Mouse (Mus musculus): ENCODE data around the gene Smarcd1. TPM values are rescaled to one million over a fixed set of nuclear protein-coding genes. Genes with fewer than 3 reads are reported as not detected.

The Smarcd1 gene
- total and polyA plus RNA-seq, 2 experiments from 2014 or later, result 89.4 to 91.2 TPM

DNA sequence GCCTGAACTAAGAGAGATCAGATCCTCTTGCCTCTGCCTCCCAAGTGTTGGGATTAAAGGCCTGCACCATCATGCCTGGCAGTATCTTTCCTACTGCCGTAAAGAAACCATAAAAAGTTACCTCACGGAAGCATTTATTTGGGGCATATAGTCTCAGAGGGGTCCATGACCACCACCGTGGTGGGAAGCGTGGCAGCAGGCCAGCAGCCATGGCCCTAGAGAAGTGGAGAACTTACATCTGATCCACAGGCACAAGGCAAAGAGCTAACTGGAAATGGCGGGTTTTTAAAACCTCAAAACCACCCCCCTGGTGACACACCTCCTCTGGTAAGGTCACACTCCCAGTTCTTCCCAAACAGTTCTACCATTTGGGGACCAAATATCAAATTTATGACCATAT lies 26.3 kb downstream of the Smarcd1 start:
- H3K9me3 ChIP-seq (ENCODE audit: low read length), result no peaks in the 10 kb centered on the region
- 94% methylated on average over 5 of the region's 5 CpGs for WGBS
- no peak for TF ChIP-seq CTCF (IDR thresholded peaks at IDR 0.05; ENCODE audit: low read depth)
- H3K27me3 ChIP-seq (ENCODE audit: insufficient read depth, low read length), result no peaks in the 10 kb centered on the region
- no peak overlapping the region for H3K4me2 ChIP-seq (ENCODE audit: low read depth, low read length)
- peaks cover 18% of the 10 kb centered on the region for H3K4me1 ChIP-seq (ENCODE audit: insufficient read depth, low read length)
- ATAC-seq, result no peak
- no peak for DNase-seq (ENCODE audit: low spot score)
- H3K4me3 ChIP-seq (ENCODE audit: low read length), result no peak overlapping the region
- H3K9ac ChIP-seq (replicated peaks; ENCODE audit: low read length), result no peak overlapping the region
- H3K36me3 ChIP-seq (ENCODE audit: insufficient read depth, low read length), result 0 out of 2 replicates have a peak, but pooled peaks cover 5% of the 10 kb centered on the region
- no peak overlapping the region for H3K27ac ChIP-seq

- peak; percentile 25; the same call in 1 of the 2 replicates for TF ChIP-seq CTCF (IDR thresholded peaks at IDR 0.05; ENCODE audit: low read depth)
- H3K9ac ChIP-seq (replicated peaks; ENCODE audit: low read length), result no peak overlapping the region
- WGBS, result 95% methylated on average over 3 of the region's 4 CpGs
- H3K9me3 ChIP-seq (ENCODE audit: low read length), result no peaks in the 10 kb centered on the region
- H3K4me2 ChIP-seq (ENCODE audit: low read depth, low read length), result no peak overlapping the region
- no peaks in the 10 kb centered on the region for H3K27me3 ChIP-seq (ENCODE audit: insufficient read depth, low read length)
- H3K27ac ChIP-seq, result no peak overlapping the region
- 0 out of 2 replicates have a peak, but pooled peaks cover 7% of the 10 kb centered on the region for H3K36me3 ChIP-seq (ENCODE audit: insufficient read depth, low read length)
- no peak for DNase-seq (ENCODE audit: low spot score)
- no peak overlapping the region for H3K4me3 ChIP-seq (ENCODE audit: low read length)
- no peak for ATAC-seq
- H3K4me1 ChIP-seq (ENCODE audit: insufficient read depth, low read length), result peaks cover 9% of the 10 kb centered on the region
These were observed 27.3 kb downstream of the Smarcd1 start for GRCm38 (mm10) chr15:99729056-99729783.

GRCm38 (mm10) chr15:99731167-99731566 lies 29.2 kb downstream of the Smarcd1 start:
- Histone ChIP-seq H3K4me1 (ENCODE audit: insufficient read depth, low read length) (peaks cover 5% of the 10 kb centered on the region; the same call in 1 of the 2 replicates), H3K4me2 (ENCODE audit: low read depth, low read length) (no peak overlapping the region), H3K9ac (replicated peaks; ENCODE audit: low read length) (no peak overlapping the region), H3K4me3 (ENCODE audit: low read length) (no peak overlapping the region), H3K9me3 (ENCODE audit: low read length) (no peaks in the 10 kb centered on the region), H3K27me3 (ENCODE audit: insufficient read depth, low read length) (no peaks in the 10 kb centered on the region), H3K36me3 (ENCODE audit: insufficient read depth, low read length) (peaks cover 18% of the 10 kb centered on the region), H3K27ac (no peak overlapping the region)
- TF ChIP-seq CTCF (IDR thresholded peaks at IDR 0.05; ENCODE audit: low read depth), result no peak
- ATAC-seq (no peak), DNase-seq (ENCODE audit: low spot score) (no peak)
- 97% methylated on average over 2 of the region's 2 CpGs for WGBS

DNA sequence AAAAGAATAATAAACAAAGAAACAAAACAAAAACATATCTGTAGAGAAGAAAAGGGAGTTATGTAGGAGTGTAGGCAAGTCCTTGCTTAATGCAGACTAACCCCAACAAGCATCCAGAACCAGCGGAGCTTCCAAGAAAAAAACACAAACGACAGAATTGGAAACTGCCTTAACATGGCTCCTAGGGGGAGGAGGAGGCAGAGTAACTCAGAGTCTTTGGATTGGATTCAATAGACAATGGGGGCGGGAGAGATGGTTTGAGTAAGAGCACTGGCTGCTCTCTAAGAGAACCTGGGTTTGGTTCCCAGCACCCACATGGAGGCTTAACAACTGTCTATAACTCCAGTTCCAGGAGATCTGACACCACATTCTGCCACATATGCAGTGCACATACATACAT lies 29.7 kb downstream of the Smarcd1 start:
- no peak for DNase-seq (ENCODE audit: low spot score)
- 93% methylated on average over 3 of the region's 3 CpGs for WGBS
- Histone ChIP-seq H3K4me1 (ENCODE audit: insufficient read depth, low read length) (peaks cover under 1% of the 10 kb centered on the region; the same call in 1 of the 2 replicates), H3K9ac (replicated peaks; ENCODE audit: low read length) (no peak overlapping the region), H3K4me2 (ENCODE audit: low read depth, low read length) (no peak overlapping the region), H3K4me3 (ENCODE audit: low read length) (no peak overlapping the region), H3K27me3 (ENCODE audit: insufficient read depth, low read length) (no peaks in the 10 kb centered on the region), H3K9me3 (ENCODE audit: low read length) (no peaks in the 10 kb centered on the region), H3K27ac (no peak overlapping the region), H3K36me3 (ENCODE audit: insufficient read depth, low read length) (peaks cover 23% of the 10 kb centered on the region)
- ATAC-seq, result no peak
- no peak for TF ChIP-seq CTCF (IDR thresholded peaks at IDR 0.05; ENCODE audit: low read depth)

DNA sequence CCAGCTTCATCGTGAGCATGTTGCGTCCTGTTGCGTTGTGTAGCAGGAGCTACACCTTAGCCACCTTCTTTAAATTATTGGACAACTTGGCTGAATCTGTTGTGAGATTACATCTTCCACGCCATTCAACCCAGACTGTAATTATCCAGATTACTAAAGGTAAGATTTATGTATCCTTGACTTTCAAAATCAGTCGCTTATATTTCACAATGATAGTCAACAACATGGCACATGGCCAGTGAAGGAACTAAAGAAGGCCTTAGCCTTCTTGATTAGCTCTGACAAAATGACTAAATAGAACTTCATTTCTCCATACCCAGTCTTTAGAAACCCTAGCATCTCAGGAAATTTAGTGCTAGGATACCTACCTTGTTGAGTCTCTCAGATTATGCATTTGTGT lies 31.3 kb downstream of the Smarcd1 start:
- Histone ChIP-seq H3K36me3 (ENCODE audit: insufficient read depth, low read length) (peaks cover 28% of the 10 kb centered on the region), H3K27ac (no peak overlapping the region)
- no peak for TF ChIP-seq CTCF (IDR thresholded peaks at IDR 0.05; ENCODE audit: low read depth)

GRCm38 (mm10) chr15:99735631-99736030 lies 33.7 kb downstream of the Smarcd1 start:
- no peaks in the 10 kb centered on the region for H3K9me3 ChIP-seq (ENCODE audit: low read length)
- H3K4me3 ChIP-seq (ENCODE audit: low read length), result no peak overlapping the region
- no peak for TF ChIP-seq CTCF (IDR thresholded peaks at IDR 0.05; ENCODE audit: low read depth)
- 90% methylated on average over 2 of the region's 2 CpGs for WGBS
- H3K27ac ChIP-seq, result no peak overlapping the region
- H3K4me1 ChIP-seq (ENCODE audit: insufficient read depth, low read length), result no peaks in the 10 kb centered on the region
- H3K36me3 ChIP-seq (ENCODE audit: insufficient read depth, low read length), result peaks cover 49% of the 10 kb centered on the region
- DNase-seq (ENCODE audit: low spot score), result no peak
- H3K9ac ChIP-seq (replicated peaks; ENCODE audit: low read length), result no peak overlapping the region
- no peaks in the 10 kb centered on the region for H3K27me3 ChIP-seq (ENCODE audit: insufficient read depth, low read length)
- H3K4me2 ChIP-seq (ENCODE audit: low read depth, low read length), result no peak overlapping the region
- no peak for ATAC-seq

More for the DNA sequence above, 31.3 kb downstream of the Smarcd1 start:
- ATAC-seq (no peak), DNase-seq (ENCODE audit: low spot score) (no peak)
- WGBS, result 95% methylated on average over 5 of the region's 5 CpGs
- H3K4me3 ChIP-seq (ENCODE audit: low read length), result no peak overlapping the region
- no peaks in the 10 kb centered on the region for H3K4me1 ChIP-seq (ENCODE audit: insufficient read depth, low read length)
- no peak overlapping the region for H3K9ac ChIP-seq (replicated peaks; ENCODE audit: low read length)
- no peak overlapping the region for H3K4me2 ChIP-seq (ENCODE audit: low read depth, low read length)
- no peaks in the 10 kb centered on the region for H3K27me3 ChIP-seq (ENCODE audit: insufficient read depth, low read length)
- no peaks in the 10 kb centered on the region for H3K9me3 ChIP-seq (ENCODE audit: low read length)

DNA sequence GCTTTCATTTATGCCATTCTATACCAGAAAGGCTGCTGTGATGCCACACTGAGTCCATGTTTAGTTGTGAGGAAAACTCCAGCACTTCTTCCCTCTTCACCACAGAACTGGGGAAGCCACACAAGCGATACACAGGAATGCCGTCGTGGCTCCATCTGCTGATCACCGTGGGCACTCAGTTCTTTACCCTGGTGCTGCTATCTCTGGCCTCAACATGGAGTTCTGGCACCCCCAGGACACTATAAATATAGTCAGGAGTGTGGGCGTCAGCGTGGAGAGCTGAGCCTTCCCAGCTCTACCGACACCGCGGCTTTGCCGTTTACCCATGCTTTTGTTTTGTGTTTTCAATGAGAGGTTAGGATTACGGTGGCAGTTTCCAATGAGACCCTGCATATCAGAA lies 34.7 kb downstream of the Smarcd1 start:
- no peaks in the 10 kb centered on the region for H3K9me3 ChIP-seq (ENCODE audit: low read length)
- H3K27ac ChIP-seq, result no peak overlapping the region
- H3K9ac ChIP-seq (replicated peaks; ENCODE audit: low read length), result no peak overlapping the region
- H3K27me3 ChIP-seq (ENCODE audit: insufficient read depth, low read length), result no peaks in the 10 kb centered on the region
- WGBS, result 89% methylated on average over 11 of the region's 11 CpGs
- TF ChIP-seq CTCF (IDR thresholded peaks at IDR 0.05; ENCODE audit: low read depth), result no peak
- no peak overlapping the region for H3K4me3 ChIP-seq (ENCODE audit: low read length)
- ATAC-seq (no peak), DNase-seq (ENCODE audit: low spot score) (no peak)
- peaks cover 57% of the 10 kb centered on the region for H3K36me3 ChIP-seq (ENCODE audit: insufficient read depth, low read length)
- no peak overlapping the region for H3K4me2 ChIP-seq (ENCODE audit: low read depth, low read length)
- H3K4me1 ChIP-seq (ENCODE audit: insufficient read depth, low read length), result no peaks in the 10 kb centered on the region

Data from hindbrain, postnatal 0 days (tissue).